Mouse (Mus musculus): ENCODE data around the gene 2310007B03Rik.

- TF ChIP-seq CTCF (IDR thresholded peaks at IDR 0.05; ENCODE audit: borderline replicate concordance, control insufficient read depth, extremely low read depth, insufficient read depth, low read length, poor library complexity) (no peak), POLR2A (IDR thresholded peaks at IDR 0.05; ENCODE audit: control insufficient read depth, extremely low read depth, insufficient read depth, low read length, poor library complexity) (no peak)
Measured at GRCm38 (mm10) chr1:93210213-93210641, 49.5 kb upstream of the 2310007B03Rik start.
